In genomic region chr16:57440706-57441437, GRCm38 (mm10) we compare ENCODE assay signal across 27 mouse cellular contexts.
DNase-seq lines count a peak whose midpoint lies in the region; ATAC-seq and TF ChIP-seq lines count a peak whose summit lies in the region.
"Had no signal": no experiment of that assay in that cellular context is flagged by ENCODE, and none has a peak within 500 bp of the region (broad histone marks: within the 10 kb centered on the region; RNA-seq: fewer than 3 reads in every experiment).

No protein-coding gene starts in this region.

- no peak overlapping the region for H3K9ac ChIP-seq in limb, embryonic 12.5 days (replicated peaks)
- no peak overlapping the region for H3K9ac ChIP-seq in CH12.LX (ENCODE audit: insufficient read depth, low read depth)
- no peak overlapping the region for H3K9ac ChIP-seq in limb, embryonic 13.5 days
- H3K9ac ChIP-seq in forebrain, embryonic 14.5 days (ENCODE audit: low read length) = no peak overlapping the region
- H3K9ac ChIP-seq in neural tube, embryonic 15.5 days (replicated peaks) = no peak overlapping the region
- H3K9ac ChIP-seq: intestine, embryonic 15.5 days; liver, embryonic 12.5 days; midbrain, embryonic 15.5 days had no signal

- 40% methylated on average over 10 of the region's 10 CpGs for WGBS in limb, embryonic 12.5 days
- 75% methylated on average over 10 of the region's 10 CpGs for WGBS in limb, embryonic 10.5 days
- WGBS in limb, embryonic 13.5 days = 26% methylated on average over 10 of the region's 10 CpGs
- 59% methylated on average over 10 of the region's 10 CpGs for WGBS in forebrain, embryonic 14.5 days
- 70% methylated on average over 10 of the region's 10 CpGs for WGBS in neural tube, embryonic 15.5 days

- H3K4me3 ChIP-seq in limb, embryonic 12.5 days (replicated peaks) = no peak overlapping the region
- H3K4me3 ChIP-seq in limb, embryonic 10.5 days = no peak overlapping the region
- no peak overlapping the region for H3K4me3 ChIP-seq in CH12.LX (replicated peaks in 1 of 3; ENCODE audit: low read depth in 2 of 3, low read length in 2 of 3, poor library complexity in 1 of 3)
- no peak overlapping the region for H3K4me3 ChIP-seq in limb, embryonic 13.5 days
- no peak overlapping the region for H3K4me3 ChIP-seq in forebrain, embryonic 14.5 days (ENCODE audit: low read depth, low read length)
- H3K4me3 ChIP-seq in neural tube, embryonic 15.5 days (replicated peaks) = no peak overlapping the region
- H3K4me3 ChIP-seq: hindbrain, embryonic 10.5 days; intestine, embryonic 15.5 days; layer of hippocampus, adult 2 months; liver, embryonic 12.5 days; midbrain, embryonic 15.5 days had no signal

- no peaks in the 10 kb centered on the region for H3K36me3 ChIP-seq in limb, embryonic 12.5 days
- no peaks in the 10 kb centered on the region for H3K36me3 ChIP-seq in limb, embryonic 10.5 days
- peaks cover 0 to 4% of the 10 kb centered on the region in 2 experiments for H3K36me3 ChIP-seq in CH12.LX (replicated peaks in 1 of 2; ENCODE audit: control insufficient read depth in 1 of 2, insufficient read depth in 1 of 2, low read length in 1 of 2)
- no peaks in the 10 kb centered on the region for H3K36me3 ChIP-seq in limb, embryonic 13.5 days
- no peaks in the 10 kb centered on the region for H3K36me3 ChIP-seq in splenic B cell, adult 2 months (ENCODE audit: control insufficient read depth, insufficient read depth, low read length, poor library complexity, severe bottlenecking)
- no peaks in the 10 kb centered on the region for H3K36me3 ChIP-seq in forebrain, embryonic 14.5 days (ENCODE audit: control insufficient read depth, insufficient read depth, low read length)
- no peaks in the 10 kb centered on the region for H3K36me3 ChIP-seq in neural tube, embryonic 15.5 days
- H3K36me3 ChIP-seq: hindbrain, embryonic 10.5 days; intestine, embryonic 15.5 days; liver, embryonic 12.5 days; midbrain, embryonic 15.5 days had no signal

- 0 out of 2 replicates have a peak, but pooled peaks have one; percentile 20 for TF ChIP-seq EP300 in CH12.LX (IDR thresholded peaks at IDR 0.05; ENCODE audit: low read length)

- TF ChIP-seq POLR2A in CH12.LX (IDR thresholded peaks at IDR 0.05; ENCODE audit: low read depth, low read length) = no peak

- no peak for DNase-seq in limb, embryonic 10.5 days (ENCODE audit: low spot score)
- DNase-seq in CH12.LX (ENCODE audit: extremely low read depth) = peak; percentile 42
- peak; percentile 48 for DNase-seq in splenic B cell, adult 2 months (ENCODE audit: low read depth, low spot score)
- no peak for DNase-seq in forebrain, embryonic 14.5 days (ENCODE audit: low spot score)
- DNase-seq: adrenal gland, adult 8-10 months; cerebellum, adult 18-20 months; cerebellum, postnatal 25 days; gastrocnemius, postnatal 14 days; kidney, adult 9 months; kidney, postnatal 14 days; layer of hippocampus, postnatal 36 days; lung, adult 18-20 months; lung, postnatal 10 days; thymus, adult 2 months; thymus, postnatal 4 days had no signal

- in situ Hi-C loops in CH12.LX (cut with MboI; ENCODE audit: low pct_ligation_motif_present, low pct_unique_long_range_greater_than_20kb, low sequenced_read_pairs) = no loop called here

- H3K27me3 ChIP-seq in limb, embryonic 12.5 days = no peaks in the 10 kb centered on the region; the same call in 1 of the 2 replicates
- H3K27me3 ChIP-seq in limb, embryonic 10.5 days (ENCODE audit: low read depth, poor library complexity, severe bottlenecking) = no peaks in the 10 kb centered on the region
- H3K27me3 ChIP-seq in CH12.LX (replicated peaks) = no peaks in the 10 kb centered on the region
- no peaks in the 10 kb centered on the region for H3K27me3 ChIP-seq in limb, embryonic 13.5 days
- H3K27me3 ChIP-seq in splenic B cell, adult 2 months (ENCODE audit: control insufficient read depth, insufficient read depth, low read length, poor library complexity, severe bottlenecking) = no peaks in the 10 kb centered on the region
- no peaks in the 10 kb centered on the region for H3K27me3 ChIP-seq in forebrain, embryonic 14.5 days (replicated peaks; ENCODE audit: control insufficient read depth, insufficient read depth, low read length)
- H3K27me3 ChIP-seq in neural tube, embryonic 15.5 days (replicated peaks) = no peaks in the 10 kb centered on the region
- H3K27me3 ChIP-seq: intestine, embryonic 15.5 days; liver, embryonic 12.5 days; midbrain, embryonic 15.5 days had no signal

- H3K4me2 ChIP-seq in limb, embryonic 12.5 days = no peak overlapping the region
- H3K4me2 ChIP-seq in CH12.LX (ENCODE audit: insufficient read depth, low read depth, poor library complexity, severe bottlenecking) = no peak overlapping the region
- H3K4me2 ChIP-seq in limb, embryonic 13.5 days (replicated peaks) = no peak overlapping the region
- no peak overlapping the region for H3K4me2 ChIP-seq in forebrain, embryonic 14.5 days (ENCODE audit: low read length)
- H3K4me2 ChIP-seq in neural tube, embryonic 15.5 days = no peak overlapping the region
- H3K4me2 ChIP-seq: intestine, embryonic 15.5 days; liver, embryonic 12.5 days; midbrain, embryonic 15.5 days had no signal

- no peak for TF ChIP-seq RAD21 in CH12.LX (IDR thresholded peaks at IDR 0.05; ENCODE audit: low read depth, low read length)

- peak overlapping the region; percentile 79 for H3K27ac ChIP-seq in limb, embryonic 12.5 days
- no peak overlapping the region for H3K27ac ChIP-seq in limb, embryonic 10.5 days
- H3K27ac ChIP-seq in CH12.LX (ENCODE audit: insufficient read depth, low read depth) = no peak overlapping the region
- peak overlapping the region; percentile 67; the same call in 1 of the 2 replicates for H3K27ac ChIP-seq in limb, embryonic 13.5 days
- H3K27ac ChIP-seq in forebrain, embryonic 14.5 days (ENCODE audit: low read depth, low read length) = no peak overlapping the region
- H3K27ac ChIP-seq in neural tube, embryonic 15.5 days (replicated peaks) = no peak overlapping the region
- H3K27ac ChIP-seq: hindbrain, embryonic 10.5 days; intestine, embryonic 15.5 days; layer of hippocampus, adult 2 months; liver, embryonic 12.5 days; midbrain, embryonic 15.5 days; stomach, postnatal 0 days had no signal

- TF ChIP-seq CTCF in CH12.LX (conservative IDR thresholded peaks at IDR 0.05 in 1 of 2, IDR thresholded peaks at IDR 0.05 in 1 of 2; ENCODE audit: low read depth in 2 of 2, low read length in 2 of 2) = no peak

- H3K4me1 ChIP-seq in limb, embryonic 12.5 days (replicated peaks) = peaks cover 56% of the 10 kb centered on the region
- peaks cover 68% of the 10 kb centered on the region for H3K4me1 ChIP-seq in limb, embryonic 10.5 days
- H3K4me1 ChIP-seq in CH12.LX (ENCODE audit: control insufficient read depth in 1 of 2, insufficient read depth in 2 of 2) = peaks cover 10 to 59% of the 10 kb centered on the region in 2 experiments
- H3K4me1 ChIP-seq in limb, embryonic 13.5 days = peaks cover 70% of the 10 kb centered on the region
- H3K4me1 ChIP-seq in forebrain, embryonic 14.5 days (ENCODE audit: control insufficient read depth, insufficient read depth, low read length) = peaks cover 4% of the 10 kb centered on the region; the same call in 1 of the 2 replicates
- H3K4me1 ChIP-seq in neural tube, embryonic 15.5 days = peaks cover 12% of the 10 kb centered on the region; the same call in 1 of the 2 replicates
- H3K4me1 ChIP-seq: hindbrain, embryonic 10.5 days; liver, embryonic 12.5 days; midbrain, embryonic 15.5 days had no signal

- no peaks in the 10 kb centered on the region for H3K79me2 ChIP-seq in CH12.LX (replicated peaks; ENCODE audit: control insufficient read depth, extremely low read depth, insufficient read depth, poor library complexity, severe bottlenecking)

- ATAC-seq in limb, embryonic 12.5 days (ENCODE audit: insufficient number of reproducible peaks, insufficient read depth, low FRiP score, low TSS enrichment, low read depth) = no peak
- ATAC-seq in limb, embryonic 13.5 days (ENCODE audit: low FRiP score, low read depth) = peak; percentile 68; the same call in 1 of the 2 replicates
- no peak for ATAC-seq in forebrain, embryonic 14.5 days
- ATAC-seq in neural tube, embryonic 15.5 days (ENCODE audit: low FRiP score) = no peak
- ATAC-seq: activated CD4-positive, CD25-positive, alpha-beta regulatory T cell, adult 4 months; forebrain, embryonic 16.5 days; hindbrain, embryonic 16.5 days; intestine, embryonic 15.5 days; liver, embryonic 12.5 days; midbrain, embryonic 15.5 days had no signal

- H3K9me3 ChIP-seq in limb, embryonic 12.5 days = no peaks in the 10 kb centered on the region
- H3K9me3 ChIP-seq in limb, embryonic 10.5 days (replicated peaks) = no peaks in the 10 kb centered on the region
- no peaks in the 10 kb centered on the region for H3K9me3 ChIP-seq in CH12.LX (replicated peaks; ENCODE audit: low read length)
- no peaks in the 10 kb centered on the region for H3K9me3 ChIP-seq in limb, embryonic 13.5 days
- no peaks in the 10 kb centered on the region for H3K9me3 ChIP-seq in forebrain, embryonic 14.5 days (replicated peaks; ENCODE audit: control insufficient read depth, low read length)
- H3K9me3 ChIP-seq in neural tube, embryonic 15.5 days (replicated peaks) = no peaks in the 10 kb centered on the region
- H3K9me3 ChIP-seq: hindbrain, embryonic 10.5 days; intestine, embryonic 15.5 days; liver, embryonic 12.5 days; midbrain, embryonic 15.5 days had no signal

- dilution Hi-C loops in CH12.LX (cut with MboI; ENCODE audit: extremely low pct_ligation_motif_present, extremely low pct_unique_long_range_greater_than_20kb, low sequenced_read_pairs) = no loop called here

TF ChIP-seq in CH12.LX, 34 proteins besides CTCF, POLR2A, EP300 and RAD21:
- TF ChIP-seq ZKSCAN1 (IDR thresholded peaks at IDR 0.05; ENCODE audit: borderline replicate concordance, low read depth, low read length) = no peak
- peak; percentile 93 for TF ChIP-seq MAFK (IDR thresholded peaks at IDR 0.05; ENCODE audit: insufficient replicate concordance, low read length)
- no peak for TF ChIP-seq JUN (IDR thresholded peaks at IDR 0.05; ENCODE audit: insufficient read depth, low read depth, low read length)
- no peak for TF ChIP-seq USF2 (conservative IDR thresholded peaks at IDR 0.05; ENCODE audit: low read depth, low read length)
- no peak for TF ChIP-seq USF1 (IDR thresholded peaks at IDR 0.05; ENCODE audit: low read depth, low read length)
- TF ChIP-seq ETS1 (conservative IDR thresholded peaks at IDR 0.05; ENCODE audit: low read depth, low read length) = peak; percentile 20; the same call in 1 of the 2 replicates
- 0 out of 2 replicates have a peak, but pooled peaks have one; percentile 17 for TF ChIP-seq MAX (IDR thresholded peaks at IDR 0.05; ENCODE audit: low read length)
- no peak for TF ChIP-seq ZC3H11A (IDR thresholded peaks at IDR 0.05; ENCODE audit: low read depth, low read length)
- TF ChIP-seq ELF1 (IDR thresholded peaks at IDR 0.05; ENCODE audit: low read depth, low read length) = no peak
- no peak for TF ChIP-seq CHD2 (IDR thresholded peaks at IDR 0.05; ENCODE audit: low read length)
TF ChIP-seq in CH12.LX: peak in this region for 3.

Comparison
In these comparisons a context has a peak if more than half of its experiments do, and no peak if none do; other contexts are left out.
1. H3K27ac ChIP-seq: peak in limb, embryonic 12.5 days (single experiment) and limb, embryonic 13.5 days (single experiment); none in limb, embryonic 10.5 days (single experiment), CH12.LX (single experiment), forebrain, embryonic 14.5 days (single experiment) and neural tube, embryonic 15.5 days (single experiment).
2. DNase-seq: peak in CH12.LX (single experiment) and splenic B cell, adult 2 months (single experiment); none in limb, embryonic 10.5 days (single experiment) and forebrain, embryonic 14.5 days (single experiment).